Mouse (Mus musculus): ENCODE measurements at regions not wholly inside any gene's neighbourhood (a gene's known extent, or its start where the extent isn't known, plus 50 kb on each side); places are given as distances from the start of the nearest gene placed in this dataset.

GRCm38 (mm10) chr6:51270216-51271127, 162.0 kb upstream of the Nfe2l3 start:
- peak; percentile 92 for ATAC-seq (ENCODE audit: low FRiP score, low read depth)

GRCm38 (mm10) chr6:51271128-51271480, 161.4 kb upstream of the Nfe2l3 start:
- WGBS: 1% methylated on average over 17 of the region's 17 CpGs
- Histone ChIP-seq H3K4me3 (replicated peaks; ENCODE audit: low read length) (peak overlapping the region; percentile 88), H3K4me2 (replicated peaks; ENCODE audit: low read depth, low read length, severe bottlenecking) (peak overlapping the region; percentile 80), H3K9me3 (ENCODE audit: control insufficient read depth, low read length) (no peaks in the 10 kb centered on the region), H3K36me3 (ENCODE audit: control insufficient read depth, insufficient read depth, low read length) (no peaks in the 10 kb centered on the region), H3K9ac (ENCODE audit: low read depth, low read length, severe bottlenecking) (peak overlapping the region; percentile 93), H3K4me1 (ENCODE audit: control insufficient read depth, insufficient read depth, low read length) (peaks cover 14% of the 10 kb centered on the region), H3K27me3 (ENCODE audit: control insufficient read depth, insufficient read depth, low read length) (no peaks in the 10 kb centered on the region), H3K27ac (replicated peaks; ENCODE audit: low read depth, low read length) (peak overlapping the region; percentile 92; the same call in 1 of the 2 replicates)
- no peak; the same call in 1 of the 2 replicates for ATAC-seq (ENCODE audit: low FRiP score, low read depth)
- TF ChIP-seq POLR2A (IDR thresholded peaks at IDR 0.05; ENCODE audit: borderline replicate concordance, extremely low read depth, insufficient read depth, insufficient read length): no peak
- DNase-seq (ENCODE audit: low spot score): no peak

More at GRCm38 (mm10) chr6:51270216-51271127, 162.0 kb upstream of the Nfe2l3 start:
- TF ChIP-seq POLR2A (IDR thresholded peaks at IDR 0.05; ENCODE audit: borderline replicate concordance, extremely low read depth, insufficient read depth, insufficient read length): 0 out of 2 replicates have a peak, but pooled peaks have one; percentile 19
- H3K4me3 ChIP-seq (replicated peaks; ENCODE audit: low read length): peak overlapping the region; percentile 88
- H3K36me3 ChIP-seq (ENCODE audit: control insufficient read depth, insufficient read depth, low read length): no peaks in the 10 kb centered on the region
- peak overlapping the region; percentile 92 for H3K27ac ChIP-seq (replicated peaks; ENCODE audit: low read depth, low read length)
- under 1% methylated on average over 79 of the region's 80 CpGs for WGBS
- peak; percentile 92 for DNase-seq (ENCODE audit: low spot score)
- H3K4me2 ChIP-seq (replicated peaks; ENCODE audit: low read depth, low read length, severe bottlenecking): peak overlapping the region; percentile 80
- peaks cover 14% of the 10 kb centered on the region for H3K4me1 ChIP-seq (ENCODE audit: control insufficient read depth, insufficient read depth, low read length)
- no peaks in the 10 kb centered on the region for H3K9me3 ChIP-seq (ENCODE audit: control insufficient read depth, low read length)
- no peaks in the 10 kb centered on the region for H3K27me3 ChIP-seq (ENCODE audit: control insufficient read depth, insufficient read depth, low read length)
- H3K9ac ChIP-seq (ENCODE audit: low read depth, low read length, severe bottlenecking): peak overlapping the region; percentile 93

DNA sequence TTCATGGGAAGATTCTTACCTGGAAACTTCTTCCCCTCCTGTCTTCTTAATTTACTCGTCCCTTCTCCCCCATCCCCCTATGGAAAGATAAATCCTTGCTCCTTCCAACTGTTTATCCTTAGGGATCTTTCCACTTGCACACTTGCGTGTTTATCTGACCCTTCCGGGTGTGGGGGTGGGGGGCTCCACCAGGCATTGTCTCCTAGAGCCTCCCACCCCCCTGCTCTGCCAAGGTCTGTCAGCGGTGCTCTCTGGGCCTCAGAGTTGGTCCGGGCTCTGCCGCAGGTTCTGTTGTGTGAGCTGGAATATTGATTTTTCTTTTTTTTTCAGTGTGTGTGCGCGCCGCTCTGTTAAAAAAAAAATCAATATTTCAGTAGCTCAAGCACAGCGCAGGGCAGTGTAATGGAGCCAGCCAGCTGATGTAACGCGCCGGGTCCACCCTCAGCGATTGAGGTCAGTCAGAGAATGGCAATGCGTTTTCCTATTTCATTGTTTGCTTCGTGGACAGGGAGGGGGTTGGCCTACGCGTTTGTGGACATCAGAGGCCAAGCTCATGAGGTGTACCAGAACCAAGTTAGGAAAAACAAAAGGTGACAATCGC, 160.2 kb upstream of the Nfe2l3 start:
- ATAC-seq (ENCODE audit: low FRiP score, low read depth) (no peak), DNase-seq (ENCODE audit: low spot score) (no peak)
- no peak for TF ChIP-seq POLR2A (IDR thresholded peaks at IDR 0.05; ENCODE audit: borderline replicate concordance, extremely low read depth, insufficient read depth, insufficient read length)
- no peak overlapping the region for H3K9ac ChIP-seq (ENCODE audit: low read depth, low read length, severe bottlenecking)
- no peaks in the 10 kb centered on the region for H3K9me3 ChIP-seq (ENCODE audit: control insufficient read depth, low read length)
- H3K27me3 ChIP-seq (ENCODE audit: control insufficient read depth, insufficient read depth, low read length): no peaks in the 10 kb centered on the region
- WGBS: 88% methylated on average over 19 of the region's 19 CpGs
- peaks cover 14% of the 10 kb centered on the region for H3K4me1 ChIP-seq (ENCODE audit: control insufficient read depth, insufficient read depth, low read length)
- H3K36me3 ChIP-seq (ENCODE audit: control insufficient read depth, insufficient read depth, low read length): no peaks in the 10 kb centered on the region
- H3K4me2 ChIP-seq (replicated peaks; ENCODE audit: low read depth, low read length, severe bottlenecking): no peak overlapping the region
- no peak overlapping the region for H3K27ac ChIP-seq (replicated peaks; ENCODE audit: low read depth, low read length)
- H3K4me3 ChIP-seq (replicated peaks; ENCODE audit: low read length): no peak overlapping the region

- peaks cover 10% of the 10 kb centered on the region for H3K4me1 ChIP-seq (ENCODE audit: control insufficient read depth, insufficient read depth, low read length)
- 81% methylated on average over 10 of the region's 10 CpGs for WGBS
- H3K9me3 ChIP-seq (ENCODE audit: control insufficient read depth, low read length): no peaks in the 10 kb centered on the region
- TF ChIP-seq POLR2A (IDR thresholded peaks at IDR 0.05; ENCODE audit: borderline replicate concordance, extremely low read depth, insufficient read depth, insufficient read length): no peak
- no peak overlapping the region for H3K4me2 ChIP-seq (replicated peaks; ENCODE audit: low read depth, low read length, severe bottlenecking)
- no peak overlapping the region for H3K27ac ChIP-seq (replicated peaks; ENCODE audit: low read depth, low read length)
- no peak overlapping the region for H3K4me3 ChIP-seq (replicated peaks; ENCODE audit: low read length)
- no peak overlapping the region for H3K9ac ChIP-seq (ENCODE audit: low read depth, low read length, severe bottlenecking)
- no peak for ATAC-seq (ENCODE audit: low FRiP score, low read depth)
- H3K27me3 ChIP-seq (ENCODE audit: control insufficient read depth, insufficient read depth, low read length): no peaks in the 10 kb centered on the region
- H3K36me3 ChIP-seq (ENCODE audit: control insufficient read depth, insufficient read depth, low read length): no peaks in the 10 kb centered on the region
- no peak for DNase-seq (ENCODE audit: low spot score)
Measured at GRCm38 (mm10) chr6:51279491-51279890, 153.0 kb upstream of the Nfe2l3 start.

DNA sequence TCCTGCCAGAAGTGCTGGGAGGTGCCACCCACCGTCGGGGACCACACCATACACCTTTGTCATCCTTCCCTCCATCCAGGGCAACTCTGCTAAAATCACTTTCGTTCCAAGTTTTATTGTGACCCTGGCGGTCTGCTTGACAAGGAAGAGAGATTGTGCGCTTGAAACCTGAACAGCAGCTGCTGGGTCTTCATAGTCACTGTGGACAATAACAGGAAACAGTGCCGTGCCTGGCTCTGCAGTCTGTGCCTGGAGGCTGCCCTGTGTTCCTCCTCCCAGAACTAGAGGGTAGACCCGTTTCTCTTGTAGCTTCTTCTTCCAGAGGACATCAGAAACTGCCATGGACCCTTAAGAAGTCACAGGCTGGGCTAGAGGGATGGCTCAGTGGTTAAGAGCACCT, 152.2 kb upstream of the Nfe2l3 start:
- ATAC-seq (ENCODE audit: low FRiP score, low read depth) (no peak), DNase-seq (ENCODE audit: low spot score) (no peak)
- Histone ChIP-seq H3K4me2 (replicated peaks; ENCODE audit: low read depth, low read length, severe bottlenecking) (no peak overlapping the region), H3K36me3 (ENCODE audit: control insufficient read depth, insufficient read depth, low read length) (no peaks in the 10 kb centered on the region), H3K27me3 (ENCODE audit: control insufficient read depth, insufficient read depth, low read length) (no peaks in the 10 kb centered on the region), H3K4me1 (ENCODE audit: control insufficient read depth, insufficient read depth, low read length) (peaks cover 17% of the 10 kb centered on the region), H3K9ac (ENCODE audit: low read depth, low read length, severe bottlenecking) (no peak overlapping the region), H3K27ac (replicated peaks; ENCODE audit: low read depth, low read length) (no peak overlapping the region), H3K9me3 (ENCODE audit: control insufficient read depth, low read length) (no peaks in the 10 kb centered on the region), H3K4me3 (replicated peaks; ENCODE audit: low read length) (no peak overlapping the region)
- TF ChIP-seq POLR2A (IDR thresholded peaks at IDR 0.05; ENCODE audit: borderline replicate concordance, extremely low read depth, insufficient read depth, insufficient read length): no peak
- WGBS: 65% methylated on average over 7 of the region's 7 CpGs

All from limb, embryonic 14.5 days (tissue).